Mouse (Mus musculus) bone marrow, adult 2 months (tissue): ENCODE results near the gene Tmcc2.

Experiments used
- CTCF ChIP-seq: fragments of 200-500 bp; IDR thresholded peaks from 2 replicates; pipeline ENCODE4 v1.5.1; 2011; ENCODE audit warnings: low read length, control low read depth; ENCODE audit not compliant: control insufficient read depth, insufficient read depth
- POLR2A ChIP-seq: fragments of 200-500 bp; IDR thresholded peaks from 2 replicates; pipeline ENCODE4 v1.6.1; 2011; ENCODE audit warnings: low read depth, mild to moderate bottlenecking, control low read depth, low read length, borderline replicate concordance; ENCODE audit not compliant: control insufficient read depth

- TF ChIP-seq CTCF (no peak), POLR2A (no peak)
Measured at GRCm38 (mm10) chr1:132381929-132382328, 9.2 kb downstream of the Tmcc2 start.
